Mouse (Mus musculus): ENCODE results near the gene AC134908.4. TPM values are rescaled to one million over a fixed set of nuclear protein-coding genes. Genes with fewer than 3 reads are reported as not detected.
A peak's percentile ranks its signal among the peaks of the same experiment; 100 is the strongest.
"Not testable (repeated sequence)": the region's sequence is repeated elsewhere in the genome, so short reads cannot be mapped to it uniquely, and the experiment has no call there.

AC134908.4 gene
- total RNA-seq, 2 experiments from 2014 or later: 0.75 TPM; not detected in 1

DNA sequence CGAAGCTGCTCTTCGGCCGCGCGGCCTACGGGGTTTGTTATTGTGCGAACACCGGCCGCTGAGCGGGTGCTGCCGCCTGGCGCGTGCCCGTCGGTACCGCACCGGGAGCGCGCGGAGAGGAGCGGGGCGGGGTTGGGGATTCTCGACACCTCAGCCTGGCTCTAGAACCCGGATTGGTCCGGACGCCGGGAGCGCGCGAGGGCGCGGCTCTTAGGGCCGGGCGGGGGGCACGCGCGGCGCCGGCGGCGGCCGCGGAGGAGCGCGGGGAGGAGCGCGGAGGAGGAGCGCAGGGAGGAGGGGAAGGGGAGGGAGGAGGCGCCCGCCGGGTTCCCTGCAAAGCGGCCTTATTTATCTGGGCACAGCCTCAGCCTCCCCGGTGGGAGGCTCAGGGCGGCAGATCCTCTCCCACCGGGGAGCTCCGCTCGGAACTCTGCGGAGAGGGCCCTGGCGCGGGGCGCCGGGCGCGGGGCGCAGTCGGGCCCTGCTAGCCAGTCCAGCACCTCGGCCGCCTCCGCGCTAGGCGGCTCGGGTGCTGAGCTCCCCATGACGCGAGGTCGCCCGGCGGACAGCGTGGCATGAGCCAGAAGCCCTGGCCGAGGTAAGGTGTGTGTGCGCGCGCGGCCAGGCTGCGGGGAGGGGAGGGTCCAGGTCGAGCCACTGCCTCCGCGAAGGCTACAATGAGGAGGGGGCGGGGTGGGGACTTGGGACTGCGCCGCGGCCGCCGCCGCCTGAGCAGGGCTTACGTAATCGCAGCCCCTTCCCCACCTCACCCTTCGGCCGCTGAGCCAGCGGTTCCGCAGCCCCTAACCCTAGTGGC is 13.5 kb upstream of the AC134908.4 start, which contains the start of gene Fbxl16:
Fbxl16 (plus strand) TSS at position 297 of the 817 bp plus-strand sequence.
- DNase-seq (ENCODE audit: low spot score in 2 of 2): peak in 1 of 2 experiments; percentile 58

GRCm38 (mm10) chr17:25808028-25808427 is 12.6 kb upstream of the AC134908.4 start:
- DNase-seq (ENCODE audit: low spot score in 2 of 2): no peak

GRCm38 (mm10) chr17:25807452-25807851 is 12.0 kb upstream of the AC134908.4 start:
- DNase-seq (ENCODE audit: low spot score in 2 of 2): not testable (repeated sequence)

DNA sequence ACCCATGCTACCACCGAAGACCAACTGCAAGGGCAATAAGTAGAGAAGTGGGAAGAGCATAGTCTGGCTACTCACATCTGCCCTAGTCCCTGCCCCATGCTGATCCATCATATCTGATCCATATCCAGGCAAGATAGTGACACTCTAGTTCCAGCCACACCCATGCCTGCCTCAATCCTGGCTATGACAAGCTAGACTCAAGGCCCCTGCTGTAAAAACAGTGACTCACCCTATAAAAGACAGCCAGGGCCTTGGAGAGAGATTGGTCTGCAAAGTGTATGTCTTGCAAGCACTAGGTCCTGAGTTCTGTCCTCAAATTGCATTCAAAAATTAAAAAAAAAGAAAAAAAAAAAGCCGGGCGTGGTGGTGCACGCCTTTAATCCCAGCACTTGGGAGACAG is 11.0 kb upstream of the AC134908.4 start:
- no peak for DNase-seq (ENCODE audit: low spot score in 2 of 2)

- no peak for DNase-seq (ENCODE audit: low spot score in 2 of 2)
Observed at GRCm38 (mm10) chr17:25802825-25803517, 7.5 kb upstream of the AC134908.4 start.

- DNase-seq (ENCODE audit: low spot score in 2 of 2): no peak
Observed at GRCm38 (mm10) chr17:25801029-25801428, 5.6 kb upstream of the AC134908.4 start.

GRCm38 (mm10) chr17:25796951-25797369 is 1.5 kb upstream of the AC134908.4 start, which contains the start of gene Metrn:
Gene Metrn (minus strand): TSS chr17:25797136.
- DNase-seq (ENCODE audit: low spot score in 2 of 2): peak; percentile 84 to 90

DNA sequence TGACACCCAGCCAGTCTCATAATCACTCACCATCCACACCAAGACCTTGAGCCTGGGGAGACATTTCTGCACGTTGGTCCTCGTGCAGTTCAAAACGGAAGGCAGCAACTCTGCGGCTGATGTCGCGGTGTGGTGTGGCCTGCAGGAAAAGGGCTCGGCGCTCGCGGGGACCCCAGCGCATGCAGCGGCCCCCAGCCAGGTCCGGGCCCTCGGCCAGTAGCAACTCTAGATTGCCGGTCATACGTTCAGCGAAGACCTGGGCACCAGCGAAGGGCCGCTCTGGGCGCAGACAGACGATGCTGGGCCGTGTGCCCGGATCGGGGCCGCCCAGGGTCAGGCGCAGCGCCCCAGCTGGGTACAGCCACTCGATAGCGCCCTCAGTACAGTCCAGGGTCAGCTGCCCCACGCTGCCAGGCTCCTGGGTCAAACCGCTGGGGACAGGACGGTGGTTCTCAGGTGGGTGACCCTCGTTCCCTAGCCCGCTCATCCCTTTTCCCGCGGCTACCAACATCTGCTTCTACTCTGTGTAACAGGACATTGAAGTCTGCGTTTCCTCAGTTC is 832 bp upstream of the AC134908.4 start:
- DNase-seq (ENCODE audit: low spot score in 2 of 2): peak in 1 of 2 experiments; percentile 41

GRCm38 (mm10) chr17:25794998-25795397 is 461 bp downstream of the AC134908.4 start:
- DNase-seq (ENCODE audit: low spot score in 2 of 2): no peak

- no peak for DNase-seq (ENCODE audit: low spot score in 2 of 2)
Observed at GRCm38 (mm10) chr17:25794197-25794596, 1.3 kb downstream of the AC134908.4 start.

DNA sequence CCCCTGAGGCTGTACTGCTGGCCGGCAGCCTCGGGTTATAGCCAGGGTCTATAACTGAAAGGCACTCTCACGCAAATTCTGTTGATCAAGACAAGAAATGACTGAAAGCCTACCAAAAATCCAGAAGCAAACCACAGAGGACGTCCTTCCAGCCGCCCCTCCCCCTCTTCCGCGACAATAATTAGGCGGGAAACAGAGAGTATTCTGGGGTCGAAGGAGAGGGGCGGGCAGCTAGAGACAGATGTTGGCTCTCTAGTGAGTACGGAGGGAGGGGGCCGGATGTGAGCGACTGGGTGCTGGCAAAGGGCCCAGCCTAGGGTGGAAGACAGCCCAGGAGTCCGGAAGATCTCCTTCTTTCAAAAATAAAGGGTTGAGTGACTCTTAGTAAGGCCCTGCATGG is 2.8 kb downstream of the AC134908.4 start, which contains the start of gene Fam173a:
Fam173a (minus strand) TSS at position 287 of the 400 bp plus-strand sequence.
- peak; percentile 68 to 83 for DNase-seq (ENCODE audit: low spot score in 2 of 2)

- peak; percentile 64 to 85 for DNase-seq (ENCODE audit: low spot score in 2 of 2)
Observed at GRCm38 (mm10) chr17:25791843-25792527, 3.5 kb downstream of the AC134908.4 start.

GRCm38 (mm10) chr17:25791320-25791842 is 4.1 kb downstream of the AC134908.4 start:
- no peak for DNase-seq (ENCODE audit: low spot score in 2 of 2)

DNA sequence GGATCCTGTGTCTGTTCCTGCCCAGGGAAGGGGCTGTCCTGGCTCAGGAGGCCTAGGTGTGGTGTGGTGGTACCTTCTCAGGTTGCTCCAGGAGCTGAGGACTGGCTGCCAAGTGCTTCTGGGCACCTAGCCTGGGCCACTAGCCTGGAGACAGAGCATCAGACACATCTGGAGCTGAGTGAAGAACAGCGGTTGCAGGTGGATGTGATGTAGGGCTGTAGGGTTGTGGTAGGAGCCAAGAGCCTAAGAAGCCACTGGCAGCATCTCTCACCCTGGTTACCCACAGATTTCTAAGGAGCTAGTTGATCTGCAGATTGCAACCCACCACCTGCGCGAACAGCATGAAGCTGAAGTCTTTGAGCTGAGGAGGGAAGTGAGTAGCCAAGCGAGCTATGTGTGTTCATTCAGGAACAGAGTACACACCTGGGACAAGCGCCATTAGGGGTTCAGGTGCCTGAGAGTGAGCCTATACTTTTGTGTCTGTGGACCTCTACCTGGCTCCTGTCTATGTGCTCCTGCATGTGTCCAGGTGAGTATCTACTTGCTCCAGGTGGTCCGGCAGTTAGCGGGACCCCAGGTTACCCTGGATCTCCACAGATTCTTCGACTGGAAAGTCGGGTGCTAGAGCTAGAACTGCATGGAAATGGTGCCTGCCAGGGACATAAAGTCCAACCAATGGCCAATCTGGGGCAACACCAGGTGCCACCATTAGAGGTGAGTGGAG is 8.5 kb downstream of the AC134908.4 start:
- DNase-seq (ENCODE audit: low spot score in 2 of 2): no peak

DNA sequence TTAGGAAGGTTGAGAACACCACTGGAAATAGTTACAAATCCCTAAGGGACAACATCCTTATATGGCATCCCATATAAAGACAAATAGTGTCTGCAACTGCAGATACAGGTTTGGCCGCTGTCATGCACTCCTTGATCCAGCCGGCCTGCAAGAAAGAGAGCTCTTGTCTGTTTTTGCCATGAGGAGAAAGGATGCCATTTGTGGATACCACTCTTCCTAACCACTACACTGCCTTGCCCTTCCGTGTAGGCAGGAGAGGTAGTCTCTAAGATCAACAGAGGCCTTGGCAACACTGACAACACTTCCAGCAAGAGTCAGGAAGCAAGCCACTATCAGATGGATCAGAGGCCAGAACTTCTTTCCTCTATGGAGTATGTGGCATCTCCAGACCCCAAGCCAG is 9.2 kb downstream of the AC134908.4 start, which contains the start of gene Ccdc78:
Ccdc78 (plus strand) TSS at position 301 of the 400 bp plus-strand sequence.
- no peak for DNase-seq (ENCODE audit: low spot score in 2 of 2)

- peak; percentile 88 to 97 for DNase-seq (ENCODE audit: low spot score in 2 of 2)
Observed at GRCm38 (mm10) chr17:25785281-25785745, 10.1 kb downstream of the AC134908.4 start, which contains the start of gene Haghl. Gene Haghl (minus strand): TSS chr17:25785673.

- DNase-seq (ENCODE audit: low spot score in 2 of 2): no peak
Observed at GRCm38 (mm10) chr17:25783861-25784574, 11.4 kb downstream of the AC134908.4 start.

DNA sequence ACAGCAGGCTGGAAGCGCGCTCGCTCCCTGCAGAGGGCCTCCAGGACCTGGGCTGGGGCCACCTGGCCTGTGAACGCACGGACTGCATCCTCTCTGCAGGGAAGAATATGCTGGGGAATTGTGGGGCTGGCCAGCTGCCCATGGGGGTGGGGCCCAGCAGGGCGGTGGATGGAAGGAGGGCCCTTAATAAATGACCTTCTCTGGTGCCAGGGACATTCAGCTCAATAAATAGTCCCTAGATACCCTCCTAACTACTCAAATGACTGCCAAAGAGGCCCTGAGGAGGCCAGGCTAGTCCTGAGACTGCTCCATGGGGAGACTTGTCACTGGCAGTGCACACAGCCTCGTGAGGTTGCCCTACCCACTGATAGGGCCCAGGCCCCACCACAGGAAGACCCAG is 12.4 kb downstream of the AC134908.4 start:
- DNase-seq (ENCODE audit: low spot score in 2 of 2): no peak

GRCm38 (mm10) chr17:25781339-25781738 is 14.1 kb downstream of the AC134908.4 start:
- no peak for DNase-seq (ENCODE audit: low spot score in 2 of 2)
